Mouse (Mus musculus) megakaryocyte, embryonic 14.5 days (primary cell): ENCODE measurements around the gene Ifrd1. TPM values are rescaled to one million over a fixed set of nuclear protein-coding genes. Genes with fewer than 3 reads are reported as not detected.

Experiments
- H3K27me3 ChIP-seq: replicated peaks from 2 replicates; pipeline ENCODE3; 2012; ENCODE audit warnings: inconsistent platforms
- H3K36me3 ChIP-seq: replicated peaks from 2 replicates; pipeline ENCODE3; 2012; ENCODE audit warnings: low read length, inconsistent platforms, mixed read lengths
- H3K4me1 ChIP-seq: 2 replicates; pipeline ENCODE4 v1.6.1; 2012; ENCODE audit warnings: inconsistent platforms
- H3K4me3 ChIP-seq: replicated peaks from 2 replicates; pipeline ENCODE3; 2012; ENCODE audit warnings: moderate library complexity, mild to moderate bottlenecking, inconsistent platforms
- H3K9me3 ChIP-seq: 2 replicates; pipeline ENCODE4 v1.6.1; 2012; ENCODE audit warnings: inconsistent platforms
- FLI1 ChIP-seq: IDR thresholded peaks from 2 replicates; pipeline ENCODE4 v1.6.1; 2012; ENCODE audit warnings: low read length, inconsistent platforms, mixed read lengths
- GATA1 ChIP-seq: IDR thresholded peaks from 3 replicates; pipeline ENCODE4 v1.6.1; 2012; ENCODE audit warnings: mixed read lengths, low read length, inconsistent platforms, borderline replicate concordance
- polyA plus RNA-seq: library from polyadenylated mRNA; stranded (reverse); fragments of >175 nt; gene quantifications from 2 replicates; pipeline ENCODE4 v1.2.3, GENCODE M21; 2012; ENCODE audit warnings: low replicate concordance; ENCODE audit not compliant: insufficient read depth

Ifrd1 gene
- polyA plus RNA-seq, 1 experiment = 40.6 TPM

GRCm38 (mm10) chr12:40244926-40245325 is 3.4 kb downstream of the Ifrd1 start:
- Histone ChIP-seq H3K4me1 (peaks cover 93% of the 10 kb centered on the region), H3K4me3 (no peak overlapping the region), H3K9me3 (no peaks in the 10 kb centered on the region), H3K36me3 (peaks cover 25% of the 10 kb centered on the region), H3K27me3 (no peaks in the 10 kb centered on the region)
- TF ChIP-seq GATA1 (no peak), FLI1 (no peak)

- no peak for TF ChIP-seq GATA1
- TF ChIP-seq FLI1 = no peak
- H3K9me3 ChIP-seq = no peaks in the 10 kb centered on the region
- peaks cover 36% of the 10 kb centered on the region for H3K36me3 ChIP-seq
- no peak overlapping the region for H3K4me3 ChIP-seq
- peaks cover 96% of the 10 kb centered on the region for H3K4me1 ChIP-seq
- no peaks in the 10 kb centered on the region for H3K27me3 ChIP-seq
Measured at GRCm38 (mm10) chr12:40243821-40244221, 4.5 kb downstream of the Ifrd1 start.

GRCm38 (mm10) chr12:40243241-40243640 is 5.1 kb downstream of the Ifrd1 start:
- no peaks in the 10 kb centered on the region for H3K27me3 ChIP-seq
- TF ChIP-seq GATA1 (no peak), FLI1 (no peak)
- H3K4me3 ChIP-seq = no peak overlapping the region
- H3K36me3 ChIP-seq = peaks cover 41% of the 10 kb centered on the region
- peaks cover 95% of the 10 kb centered on the region for H3K4me1 ChIP-seq
- H3K9me3 ChIP-seq = no peaks in the 10 kb centered on the region

GRCm38 (mm10) chr12:40239161-40239560 is 9.1 kb downstream of the Ifrd1 start:
- Histone ChIP-seq H3K27me3 (no peaks in the 10 kb centered on the region), H3K4me1 (peaks cover 89% of the 10 kb centered on the region), H3K9me3 (no peaks in the 10 kb centered on the region), H3K4me3 (no peak overlapping the region), H3K36me3 (peaks cover 68% of the 10 kb centered on the region)
- TF ChIP-seq GATA1 = no peak
- TF ChIP-seq FLI1 = no peak

- H3K4me1 ChIP-seq = peaks cover 82% of the 10 kb centered on the region
- no peaks in the 10 kb centered on the region for H3K27me3 ChIP-seq
- H3K9me3 ChIP-seq = no peaks in the 10 kb centered on the region
- H3K36me3 ChIP-seq = peaks cover 56% of the 10 kb centered on the region
- H3K4me3 ChIP-seq = peak overlapping the region; percentile 50
- TF ChIP-seq FLI1 = no peak
- TF ChIP-seq GATA1 = no peak
Measured at GRCm38 (mm10) chr12:40232231-40232630, 16.1 kb downstream of the Ifrd1 start.

- no peaks in the 10 kb centered on the region for H3K9me3 ChIP-seq
- no peaks in the 10 kb centered on the region for H3K27me3 ChIP-seq
- no peak for TF ChIP-seq GATA1
- TF ChIP-seq FLI1 = no peak
- peaks cover 54% of the 10 kb centered on the region for H3K36me3 ChIP-seq
- peaks cover 86% of the 10 kb centered on the region for H3K4me1 ChIP-seq
- peak overlapping the region; percentile 50 for H3K4me3 ChIP-seq
Measured at GRCm38 (mm10) chr12:40231632-40232031, 16.7 kb downstream of the Ifrd1 start.

- H3K4me1 ChIP-seq = peaks cover 57% of the 10 kb centered on the region
- no peaks in the 10 kb centered on the region for H3K27me3 ChIP-seq
- peaks cover 25% of the 10 kb centered on the region for H3K36me3 ChIP-seq
- no peak overlapping the region for H3K4me3 ChIP-seq
- no peak for TF ChIP-seq FLI1
- H3K9me3 ChIP-seq = no peaks in the 10 kb centered on the region
Measured at GRCm38 (mm10) chr12:40224171-40224880, 24.0 kb downstream of the Ifrd1 start.

GRCm38 (mm10) chr12:40223676-40224075 is 24.6 kb downstream of the Ifrd1 start:
- Histone ChIP-seq H3K4me1 (peaks cover 60% of the 10 kb centered on the region), H3K36me3 (peaks cover 24% of the 10 kb centered on the region), H3K4me3 (peak overlapping the region; percentile 98), H3K27me3 (no peaks in the 10 kb centered on the region), H3K9me3 (no peaks in the 10 kb centered on the region)
- TF ChIP-seq GATA1 (no peak), FLI1 (no peak)

- H3K9me3 ChIP-seq = no peaks in the 10 kb centered on the region
- H3K36me3 ChIP-seq = peaks cover 22% of the 10 kb centered on the region
- H3K4me3 ChIP-seq = peak overlapping the region; percentile 98
- peaks cover 63% of the 10 kb centered on the region for H3K4me1 ChIP-seq
- H3K27me3 ChIP-seq = no peaks in the 10 kb centered on the region
- no peak for TF ChIP-seq FLI1
- TF ChIP-seq GATA1 = no peak
Measured at GRCm38 (mm10) chr12:40223082-40223619, 25.2 kb downstream of the Ifrd1 start.

- Histone ChIP-seq H3K27me3 (no peaks in the 10 kb centered on the region), H3K4me3 (peak overlapping the region; percentile 98), H3K9me3 (no peaks in the 10 kb centered on the region), H3K4me1 (peaks cover 60% of the 10 kb centered on the region), H3K36me3 (peaks cover 23% of the 10 kb centered on the region)
- no peak for TF ChIP-seq GATA1
- TF ChIP-seq FLI1 = no peak
Measured at GRCm38 (mm10) chr12:40222251-40223081, 25.8 kb downstream of the Ifrd1 start.
